Mouse (Mus musculus): ENCODE measurements around the gene Relb. TPM values are rescaled to one million over a fixed set of nuclear protein-coding genes. Genes with fewer than 3 reads are reported as not detected.

Gene Relb
- total RNA-seq, 1 experiment: 13.9 TPM

DNA sequence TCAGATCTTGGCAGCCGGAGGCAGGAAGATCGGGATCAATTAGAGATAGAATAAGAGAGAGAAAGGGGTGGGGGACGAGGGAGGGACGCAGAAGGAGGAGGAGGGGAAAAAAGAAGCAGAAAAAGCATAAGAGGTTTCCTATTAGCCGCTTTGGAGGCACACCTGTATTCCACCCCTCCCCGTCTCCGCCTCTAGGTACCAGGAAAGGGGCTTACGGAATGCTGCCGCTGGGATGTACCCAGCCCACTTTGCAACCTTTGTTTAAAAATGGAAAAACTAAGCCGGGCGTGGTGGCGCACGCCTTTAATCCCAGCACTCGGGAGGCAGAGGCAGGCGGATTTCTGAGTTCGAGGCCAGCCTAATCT is 55.5 kb downstream of the Relb start:
- peak overlapping the region; percentile 92 for H3K9ac ChIP-seq (ENCODE audit: insufficient read depth, low read depth, low read length, poor library complexity, severe bottlenecking)
- H3K27ac ChIP-seq (ENCODE audit: insufficient read depth, low read depth, low read length, poor library complexity, severe bottlenecking): peak overlapping the region; percentile 99
- peak overlapping the region; percentile 97 to 99 for H3K4me3 ChIP-seq (ENCODE audit: insufficient read depth in 1 of 2, low read depth in 1 of 2, low read length in 2 of 2, poor library complexity in 1 of 2, severe bottlenecking in 1 of 2)
- DNase-seq (ENCODE audit: low read depth, low spot score): no peak
- H3K9me3 ChIP-seq (ENCODE audit: control insufficient read depth, insufficient read depth, low read depth, low read length): no peaks in the 10 kb centered on the region
- in situ Hi-C loops (cut with MboI; ENCODE audit: low sequenced_read_pairs in 2 of 2, unreplicated experiment in 2 of 2): no loop called here
- peaks cover 7 to 21% of the 10 kb centered on the region in 2 experiments for H3K4me1 ChIP-seq (ENCODE audit: control insufficient read depth in 2 of 2, insufficient read depth in 2 of 2, low read length in 2 of 2, poor library complexity in 1 of 2)
- no peak for TF ChIP-seq HCFC1 (IDR thresholded peaks at IDR 0.05; ENCODE audit: borderline replicate concordance, insufficient read depth, low read length)
- no peak for TF ChIP-seq CHD2 (IDR thresholded peaks at IDR 0.05; ENCODE audit: low read depth, low read length)
- no peak for TF ChIP-seq ZNF384 (IDR thresholded peaks at IDR 0.05; ENCODE audit: low read depth, low read length)
- TF ChIP-seq ZC3H11A (IDR thresholded peaks at IDR 0.05; ENCODE audit: borderline replicate concordance, low read depth, low read length): no peak
- TF ChIP-seq MAFK (IDR thresholded peaks at IDR 0.05; ENCODE audit: insufficient read depth, low read depth, low read length): no peak
- H3K36me3 ChIP-seq (ENCODE audit: control insufficient read depth, insufficient read depth, low read length, poor library complexity, severe bottlenecking): peaks cover 9% of the 10 kb centered on the region

GRCm38 (mm10) chr7:19572926-19573775 is 56.1 kb downstream of the Relb start:
- no peaks in the 10 kb centered on the region for H3K9me3 ChIP-seq (ENCODE audit: control insufficient read depth, insufficient read depth, low read depth, low read length)
- peak; percentile 60; the same call in 1 of the 2 replicates for TF ChIP-seq HCFC1 (IDR thresholded peaks at IDR 0.05; ENCODE audit: borderline replicate concordance, insufficient read depth, low read length)
- no peak for TF ChIP-seq ZNF384 (IDR thresholded peaks at IDR 0.05; ENCODE audit: low read depth, low read length)
- peak overlapping the region; percentile 97 to 99 for H3K4me3 ChIP-seq (ENCODE audit: insufficient read depth in 1 of 2, low read depth in 1 of 2, low read length in 2 of 2, poor library complexity in 1 of 2, severe bottlenecking in 1 of 2)
- peaks cover 7 to 23% of the 10 kb centered on the region in 2 experiments for H3K4me1 ChIP-seq (ENCODE audit: control insufficient read depth in 2 of 2, insufficient read depth in 2 of 2, low read length in 2 of 2, poor library complexity in 1 of 2)
- peak; percentile 73 for DNase-seq (ENCODE audit: low read depth, low spot score)
- peaks cover 11% of the 10 kb centered on the region; the same call in 1 of the 2 replicates for H3K36me3 ChIP-seq (ENCODE audit: control insufficient read depth, insufficient read depth, low read length, poor library complexity, severe bottlenecking)
- H3K9ac ChIP-seq (ENCODE audit: insufficient read depth, low read depth, low read length, poor library complexity, severe bottlenecking): peak overlapping the region; percentile 92
- in situ Hi-C loops (cut with MboI; ENCODE audit: low sequenced_read_pairs in 2 of 2, unreplicated experiment in 2 of 2): no loop called here
- peak overlapping the region; percentile 99 for H3K27ac ChIP-seq (ENCODE audit: insufficient read depth, low read depth, low read length, poor library complexity, severe bottlenecking)

GRCm38 (mm10) chr7:19569647-19570046 is 59.6 kb downstream of the Relb start:
- no peak for DNase-seq (ENCODE audit: low read depth, low spot score)
- H3K9me3 ChIP-seq (ENCODE audit: control insufficient read depth, insufficient read depth, low read depth, low read length): no peaks in the 10 kb centered on the region
- no peak overlapping the region for H3K4me3 ChIP-seq (ENCODE audit: insufficient read depth in 1 of 2, low read depth in 1 of 2, low read length in 2 of 2, poor library complexity in 1 of 2, severe bottlenecking in 1 of 2)
- H3K4me1 ChIP-seq (ENCODE audit: control insufficient read depth in 2 of 2, insufficient read depth in 2 of 2, low read length in 2 of 2, poor library complexity in 1 of 2): peaks cover 2 to 14% of the 10 kb centered on the region in 2 experiments; a peak in 3 of 4 replicates
- peaks cover 18% of the 10 kb centered on the region for H3K36me3 ChIP-seq (ENCODE audit: control insufficient read depth, insufficient read depth, low read length, poor library complexity, severe bottlenecking)
- in situ Hi-C loops (cut with MboI; ENCODE audit: low sequenced_read_pairs in 2 of 2, unreplicated experiment in 2 of 2): no loop called here
- H3K27ac ChIP-seq (ENCODE audit: insufficient read depth, low read depth, low read length, poor library complexity, severe bottlenecking): peak overlapping the region; percentile 32; the same call in 1 of the 2 replicates
- no peak overlapping the region; the same call in 1 of the 2 replicates for H3K9ac ChIP-seq (ENCODE audit: insufficient read depth, low read depth, low read length, poor library complexity, severe bottlenecking)
- TF ChIP-seq HCFC1 (IDR thresholded peaks at IDR 0.05; ENCODE audit: borderline replicate concordance, insufficient read depth, low read length) (no peak), ZNF384 (IDR thresholded peaks at IDR 0.05; ENCODE audit: low read depth, low read length) (no peak), CHD2 (IDR thresholded peaks at IDR 0.05; ENCODE audit: low read depth, low read length) (no peak), MAFK (IDR thresholded peaks at IDR 0.05; ENCODE audit: insufficient read depth, low read depth, low read length) (no peak), ZC3H11A (IDR thresholded peaks at IDR 0.05; ENCODE audit: borderline replicate concordance, low read depth, low read length) (no peak)

DNA sequence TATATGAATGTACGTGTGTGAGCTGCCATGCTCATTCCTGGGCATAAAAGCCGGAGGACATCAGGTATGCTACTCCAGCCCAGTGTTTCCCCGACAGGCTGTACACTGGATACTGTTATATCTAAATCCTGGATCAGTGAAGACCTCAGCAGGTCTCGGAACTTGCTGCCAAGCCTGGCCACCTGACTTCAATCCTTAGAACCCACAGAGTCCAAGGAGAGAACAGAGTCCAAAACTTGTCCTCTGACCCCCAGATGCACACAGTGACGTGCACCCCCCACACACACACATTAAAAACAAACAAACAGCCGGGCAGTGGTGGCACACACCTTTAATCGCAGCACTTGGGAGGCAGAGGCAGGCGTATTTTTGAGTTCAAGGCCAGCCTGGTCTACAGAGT is 61.8 kb downstream of the Relb start:
- no peak overlapping the region for H3K9ac ChIP-seq (ENCODE audit: insufficient read depth, low read depth, low read length, poor library complexity, severe bottlenecking)
- no peak overlapping the region for H3K4me3 ChIP-seq (ENCODE audit: insufficient read depth in 1 of 2, low read depth in 1 of 2, low read length in 2 of 2, poor library complexity in 1 of 2, severe bottlenecking in 1 of 2)
- no peaks in the 10 kb centered on the region for H3K9me3 ChIP-seq (ENCODE audit: control insufficient read depth, insufficient read depth, low read depth, low read length)
- TF ChIP-seq CHD2 (IDR thresholded peaks at IDR 0.05; ENCODE audit: low read depth, low read length): no peak
- no peak for TF ChIP-seq ZC3H11A (IDR thresholded peaks at IDR 0.05; ENCODE audit: borderline replicate concordance, low read depth, low read length)
- TF ChIP-seq HCFC1 (IDR thresholded peaks at IDR 0.05; ENCODE audit: borderline replicate concordance, insufficient read depth, low read length): no peak
- no peak for TF ChIP-seq MAFK (IDR thresholded peaks at IDR 0.05; ENCODE audit: insufficient read depth, low read depth, low read length)
- TF ChIP-seq ZNF384 (IDR thresholded peaks at IDR 0.05; ENCODE audit: low read depth, low read length): no peak
- H3K4me1 ChIP-seq (ENCODE audit: control insufficient read depth in 2 of 2, insufficient read depth in 2 of 2, low read length in 2 of 2, poor library complexity in 1 of 2): peaks cover 2 to 17% of the 10 kb centered on the region in 2 experiments; a peak in 3 of 4 replicates
- in situ Hi-C loops (cut with MboI; ENCODE audit: low sequenced_read_pairs in 2 of 2, unreplicated experiment in 2 of 2): no loop called here
- H3K36me3 ChIP-seq (ENCODE audit: control insufficient read depth, insufficient read depth, low read length, poor library complexity, severe bottlenecking): peaks cover 21% of the 10 kb centered on the region
- DNase-seq (ENCODE audit: low read depth, low spot score): no peak
- H3K27ac ChIP-seq (ENCODE audit: insufficient read depth, low read depth, low read length, poor library complexity, severe bottlenecking): no peak overlapping the region
